Mouse (Mus musculus): Measurements from ENCODE around the gene Ak3. TPM values are rescaled to one million over a fixed set of nuclear protein-coding genes. Genes with fewer than 3 reads are reported as not detected.

Gene Ak3
- polyA plus RNA-seq, 1 experiment from 2014 or later: 80.8 TPM

DNA sequence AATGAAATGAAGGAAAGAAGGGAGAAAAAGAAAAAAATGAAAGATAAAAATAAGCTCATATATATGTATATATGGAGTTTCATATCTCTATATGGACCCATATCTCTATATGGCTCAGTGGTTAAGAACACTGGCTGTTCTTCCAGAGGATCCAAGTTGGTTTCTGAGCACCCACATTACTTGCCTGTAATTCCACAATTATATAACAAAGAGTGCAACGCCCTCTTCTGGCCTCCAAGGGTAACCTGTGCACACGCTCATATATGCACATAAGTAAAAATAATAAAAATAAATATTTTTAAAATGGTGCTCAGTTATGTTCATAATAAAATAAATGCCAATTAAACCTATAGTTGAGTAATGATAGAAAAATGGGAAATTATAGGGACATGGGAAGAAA, 11.9 kb upstream of the Ak3 start:
- H3K9ac ChIP-seq: no peak overlapping the region

DNA sequence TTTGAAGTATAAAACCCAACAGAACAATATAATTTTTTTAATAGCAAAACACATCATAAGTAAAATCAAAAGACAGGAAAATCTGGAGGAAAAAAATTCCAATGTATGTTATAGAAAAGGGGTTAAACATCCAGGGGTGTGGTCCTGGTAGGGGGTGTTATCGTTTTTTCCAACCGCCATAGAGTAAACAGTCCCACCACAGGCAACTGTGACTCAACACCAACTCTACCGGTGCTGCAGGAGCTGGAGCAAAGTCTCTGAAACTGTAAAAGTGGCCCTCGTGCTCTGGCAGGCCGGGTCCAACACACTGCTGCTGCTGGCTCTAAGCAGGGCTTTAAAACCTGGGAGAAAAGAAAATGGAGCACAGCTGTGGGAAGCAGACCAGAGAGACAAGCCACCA, 11.0 kb upstream of the Ak3 start:
- H3K4me1 ChIP-seq (replicated peaks): no peaks in the 10 kb centered on the region
- no peaks in the 10 kb centered on the region for H3K9me3 ChIP-seq (replicated peaks)
- 80% methylated on average over 5 of the region's 5 CpGs for WGBS
- no peaks in the 10 kb centered on the region for H3K36me3 ChIP-seq
- H3K4me2 ChIP-seq: no peak overlapping the region
- H3K27ac ChIP-seq (ENCODE audit: poor library complexity, severe bottlenecking): no peak overlapping the region
- H3K27me3 ChIP-seq (replicated peaks): 0 out of 2 replicates have a peak, but pooled peaks cover 2% of the 10 kb centered on the region
- no peak overlapping the region for H3K4me3 ChIP-seq
- ATAC-seq (ENCODE audit: insufficient number of reproducible peaks, low FRiP score): no peak
- no peak overlapping the region for H3K9ac ChIP-seq

More for the DNA sequence above, 11.9 kb upstream of the Ak3 start:
- no peaks in the 10 kb centered on the region for H3K36me3 ChIP-seq
- H3K4me1 ChIP-seq (replicated peaks): peaks cover 6% of the 10 kb centered on the region
- H3K27me3 ChIP-seq (replicated peaks): 0 out of 2 replicates have a peak, but pooled peaks cover 2% of the 10 kb centered on the region
- H3K9me3 ChIP-seq (replicated peaks): no peaks in the 10 kb centered on the region
- H3K27ac ChIP-seq (ENCODE audit: poor library complexity, severe bottlenecking): no peak overlapping the region
- H3K4me2 ChIP-seq: no peak overlapping the region
- H3K4me3 ChIP-seq: no peak overlapping the region
- WGBS: 76% methylated on average over 2 of the region's 2 CpGs
- ATAC-seq (ENCODE audit: insufficient number of reproducible peaks, low FRiP score): no peak

- H3K27ac ChIP-seq (ENCODE audit: poor library complexity, severe bottlenecking): no peak overlapping the region
- no peak overlapping the region for H3K4me2 ChIP-seq
- WGBS: 86% methylated on average over 4 of the region's 4 CpGs
- H3K9ac ChIP-seq: no peak overlapping the region
- no peak overlapping the region for H3K4me3 ChIP-seq
- peaks cover 3% of the 10 kb centered on the region; the same call in 1 of the 2 replicates for H3K4me1 ChIP-seq (replicated peaks)
- no peak for ATAC-seq (ENCODE audit: insufficient number of reproducible peaks, low FRiP score)
- no peaks in the 10 kb centered on the region for H3K9me3 ChIP-seq (replicated peaks)
- no peaks in the 10 kb centered on the region for H3K36me3 ChIP-seq
- H3K27me3 ChIP-seq (replicated peaks): 0 out of 2 replicates have a peak, but pooled peaks cover 2% of the 10 kb centered on the region
Observed at GRCm38 (mm10) chr19:29055469-29055868, 7.7 kb upstream of the Ak3 start.

GRCm38 (mm10) chr19:29054594-29054993, 6.8 kb upstream of the Ak3 start:
- WGBS: 68% methylated on average over 6 of the region's 6 CpGs
- Histone ChIP-seq H3K4me1 (replicated peaks) (peaks cover 3% of the 10 kb centered on the region; the same call in 1 of the 2 replicates), H3K27ac (ENCODE audit: poor library complexity, severe bottlenecking) (no peak overlapping the region), H3K9me3 (replicated peaks) (no peaks in the 10 kb centered on the region), H3K4me3 (no peak overlapping the region), H3K4me2 (no peak overlapping the region), H3K27me3 (replicated peaks) (0 out of 2 replicates have a peak, but pooled peaks cover 2% of the 10 kb centered on the region), H3K9ac (no peak overlapping the region), H3K36me3 (no peaks in the 10 kb centered on the region)
- no peak for ATAC-seq (ENCODE audit: insufficient number of reproducible peaks, low FRiP score)

DNA sequence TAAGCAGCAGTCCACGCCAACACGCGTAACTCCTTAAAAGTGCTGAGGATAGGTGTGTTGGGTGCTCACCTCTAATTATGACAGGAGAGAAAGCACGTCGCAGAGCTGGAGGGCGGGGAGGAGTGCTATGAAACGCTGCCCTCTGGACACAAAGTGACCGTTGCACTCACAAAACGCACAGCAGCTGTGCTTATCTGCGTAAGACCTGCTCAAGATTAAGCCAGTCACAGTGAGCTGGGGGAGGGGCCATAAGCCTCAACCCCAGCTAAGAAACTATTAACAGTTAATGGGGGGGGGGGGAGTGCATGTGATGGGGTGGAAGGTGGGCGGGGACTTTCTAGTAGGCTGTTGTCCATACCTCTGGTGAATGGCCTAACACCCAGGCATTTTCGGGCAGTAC, 5.0 kb upstream of the Ak3 start:
- peaks cover 3% of the 10 kb centered on the region; the same call in 1 of the 2 replicates for H3K4me1 ChIP-seq (replicated peaks)
- whole genome bisulfite sequencing: 69% methylated on average over 12 of the region's 12 CpGs

DNA sequence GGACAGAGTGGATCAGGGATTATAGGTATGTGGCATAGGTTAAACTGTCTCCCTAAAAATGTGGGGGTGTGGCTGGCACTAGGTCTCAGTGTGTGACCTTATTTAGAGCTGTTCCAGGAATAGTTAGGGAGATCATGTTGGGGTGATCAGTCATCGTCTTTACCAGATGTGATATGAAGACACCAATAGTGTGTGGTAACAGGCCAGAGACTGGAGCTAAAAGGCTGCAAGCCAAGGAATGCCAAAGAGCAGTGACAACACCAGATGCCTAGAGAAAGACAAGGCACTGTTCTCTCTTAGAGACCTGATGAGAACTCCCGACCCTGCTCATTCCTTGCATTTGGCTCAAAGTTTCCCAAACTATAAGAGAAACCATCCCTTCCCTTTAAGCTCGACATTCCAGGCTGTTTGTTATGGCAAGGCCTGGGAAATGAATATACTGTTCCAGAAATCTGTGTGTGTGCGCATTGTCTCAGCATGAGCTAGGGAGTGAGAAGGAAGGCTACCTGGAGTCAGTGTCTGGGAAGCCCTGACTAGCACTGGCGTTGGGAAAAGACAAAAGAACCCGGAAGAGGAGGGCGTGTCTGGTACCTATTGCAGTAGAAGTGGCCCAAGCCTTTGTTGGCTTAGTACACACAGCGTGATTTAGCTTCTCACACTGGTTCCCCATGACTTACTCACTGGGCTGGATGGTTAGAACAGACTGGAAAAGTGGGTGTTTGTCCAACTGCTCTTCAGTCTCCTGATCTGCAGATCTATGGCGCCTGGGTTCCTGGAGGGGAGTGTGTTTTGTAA, 2.6 kb upstream of the Ak3 start:
- 77% methylated on average over 9 of the region's 9 CpGs for WGBS
- ATAC-seq (ENCODE audit: insufficient number of reproducible peaks, low FRiP score): no peak
- no peak overlapping the region for H3K4me3 ChIP-seq
- H3K27me3 ChIP-seq (replicated peaks): 0 out of 2 replicates have a peak, but pooled peaks cover 2% of the 10 kb centered on the region
- H3K36me3 ChIP-seq: no peaks in the 10 kb centered on the region
- peaks cover 12% of the 10 kb centered on the region for H3K4me1 ChIP-seq (replicated peaks)
- no peak overlapping the region for H3K4me2 ChIP-seq
- no peak overlapping the region for H3K9ac ChIP-seq
- H3K27ac ChIP-seq (ENCODE audit: poor library complexity, severe bottlenecking): no peak overlapping the region
- no peaks in the 10 kb centered on the region for H3K9me3 ChIP-seq (replicated peaks)

More for the DNA sequence above, 5.0 kb upstream of the Ak3 start:
- H3K9me3 ChIP-seq (replicated peaks): no peaks in the 10 kb centered on the region
- no peak for ATAC-seq (ENCODE audit: insufficient number of reproducible peaks, low FRiP score)
- no peak overlapping the region for H3K4me3 ChIP-seq
- H3K9ac ChIP-seq: no peak overlapping the region
- no peak overlapping the region for H3K4me2 ChIP-seq
- no peak overlapping the region for H3K27ac ChIP-seq (ENCODE audit: poor library complexity, severe bottlenecking)
- H3K36me3 ChIP-seq: no peaks in the 10 kb centered on the region
- 0 out of 2 replicates have a peak, but pooled peaks cover 2% of the 10 kb centered on the region for H3K27me3 ChIP-seq (replicated peaks)

- Histone ChIP-seq H3K9ac (no peak overlapping the region), H3K4me1 (replicated peaks) (peaks cover 15% of the 10 kb centered on the region), H3K4me3 (no peak overlapping the region), H3K27me3 (replicated peaks) (no peaks in the 10 kb centered on the region), H3K4me2 (no peak overlapping the region), H3K27ac (ENCODE audit: poor library complexity, severe bottlenecking) (no peak overlapping the region), H3K36me3 (no peaks in the 10 kb centered on the region), H3K9me3 (replicated peaks) (no peaks in the 10 kb centered on the region)
- WGBS: 77% methylated on average over 12 of the region's 12 CpGs
- ATAC-seq (ENCODE audit: insufficient number of reproducible peaks, low FRiP score): no peak
Observed at GRCm38 (mm10) chr19:29049401-29050075, 1.8 kb upstream of the Ak3 start.

DNA sequence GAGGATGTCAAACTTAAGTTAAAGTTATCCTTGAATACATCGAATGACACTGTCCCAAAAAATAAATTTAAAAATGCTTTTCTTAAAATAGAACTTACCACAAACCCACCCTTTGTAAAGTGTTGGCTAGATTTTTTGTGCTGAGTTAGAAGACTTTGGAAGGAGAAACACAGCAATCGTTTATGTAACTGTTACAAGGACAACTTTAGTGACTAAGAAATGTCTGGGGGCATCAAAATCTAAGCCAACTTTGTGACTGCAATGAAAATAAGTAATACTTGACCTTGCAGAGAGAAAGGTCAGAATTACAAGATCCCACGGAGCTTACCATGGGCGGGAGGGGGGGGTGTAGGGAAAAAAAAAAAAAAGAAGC, 814 bp downstream of the Ak3 start:
- peaks cover 25% of the 10 kb centered on the region for H3K4me1 ChIP-seq (replicated peaks)
- no peaks in the 10 kb centered on the region for H3K36me3 ChIP-seq
- no peak for ATAC-seq (ENCODE audit: insufficient number of reproducible peaks, low FRiP score)
- WGBS: 25% methylated on average over 4 of the region's 4 CpGs
- H3K27ac ChIP-seq (ENCODE audit: poor library complexity, severe bottlenecking): peak overlapping the region; percentile 94
- H3K9ac ChIP-seq: peak overlapping the region; percentile 95
- peak overlapping the region; percentile 87 for H3K4me3 ChIP-seq
- no peaks in the 10 kb centered on the region for H3K27me3 ChIP-seq (replicated peaks)
- H3K4me2 ChIP-seq: peak overlapping the region; percentile 72
- no peaks in the 10 kb centered on the region for H3K9me3 ChIP-seq (replicated peaks)

- no peak for ATAC-seq (ENCODE audit: insufficient number of reproducible peaks, low FRiP score)
- Histone ChIP-seq H3K9me3 (replicated peaks) (no peaks in the 10 kb centered on the region), H3K4me2 (peak overlapping the region; percentile 61), H3K27me3 (replicated peaks) (no peaks in the 10 kb centered on the region), H3K27ac (ENCODE audit: poor library complexity, severe bottlenecking) (peak overlapping the region; percentile 39; the same call in 1 of the 2 replicates), H3K4me1 (replicated peaks) (peaks cover 26% of the 10 kb centered on the region), H3K4me3 (peak overlapping the region; percentile 28), H3K9ac (no peak overlapping the region; the same call in 1 of the 2 replicates), H3K36me3 (no peaks in the 10 kb centered on the region)
- WGBS: 62% methylated on average over 15 of the region's 15 CpGs
Observed at GRCm38 (mm10) chr19:29045956-29046650, 1.7 kb downstream of the Ak3 start.

- no peak overlapping the region for H3K4me3 ChIP-seq
- ATAC-seq (ENCODE audit: insufficient number of reproducible peaks, low FRiP score): no peak
- no peak overlapping the region for H3K4me2 ChIP-seq
- 72% methylated on average over 4 of the region's 4 CpGs for WGBS
- no peaks in the 10 kb centered on the region for H3K9me3 ChIP-seq (replicated peaks)
- H3K27me3 ChIP-seq (replicated peaks): no peaks in the 10 kb centered on the region
- no peak overlapping the region for H3K9ac ChIP-seq
- H3K4me1 ChIP-seq (replicated peaks): peaks cover 26% of the 10 kb centered on the region
- no peaks in the 10 kb centered on the region for H3K36me3 ChIP-seq
- no peak overlapping the region for H3K27ac ChIP-seq (ENCODE audit: poor library complexity, severe bottlenecking)
Observed at GRCm38 (mm10) chr19:29045369-29045768, 2.4 kb downstream of the Ak3 start.

DNA sequence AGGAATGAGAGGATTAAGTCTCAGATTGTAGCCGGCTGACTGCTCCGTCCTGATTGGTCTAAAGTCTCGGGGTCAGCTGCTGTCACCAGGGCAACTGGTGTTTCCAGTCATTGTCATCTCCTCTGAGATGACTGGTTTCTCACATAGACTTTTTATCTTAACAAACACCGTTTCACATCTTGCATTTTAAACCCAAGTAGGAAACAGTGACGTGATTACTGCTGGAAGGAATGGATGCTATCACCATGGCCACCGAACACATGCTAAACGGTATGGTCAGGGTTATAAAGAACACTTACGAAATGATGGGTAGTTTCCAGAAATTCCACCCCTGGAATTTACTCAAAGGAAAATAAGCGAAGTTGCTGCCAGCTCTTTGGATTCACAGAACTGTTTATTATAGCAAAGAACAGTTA, 3.4 kb downstream of the Ak3 start:
- Histone ChIP-seq H3K36me3 (peaks cover 7% of the 10 kb centered on the region), H3K4me3 (no peak overlapping the region), H3K27ac (ENCODE audit: poor library complexity, severe bottlenecking) (no peak overlapping the region), H3K4me1 (replicated peaks) (peaks cover 26% of the 10 kb centered on the region), H3K27me3 (replicated peaks) (no peaks in the 10 kb centered on the region), H3K9ac (no peak overlapping the region), H3K4me2 (no peak overlapping the region), H3K9me3 (replicated peaks) (peaks cover under 1% of the 10 kb centered on the region; the same call in 1 of the 2 replicates)
- no peak for ATAC-seq (ENCODE audit: insufficient number of reproducible peaks, low FRiP score)
- WGBS: 41% methylated on average over 9 of the region's 9 CpGs

All from heart, embryonic 12.5 days (tissue).